Mouse (Mus musculus) lung, embryonic 16.5 days (tissue): ENCODE data around the gene Map1b. TPM values are rescaled to one million over a fixed set of nuclear protein-coding genes. Genes with fewer than 3 reads are reported as not detected.
A peak's percentile ranks its signal among the peaks of the same experiment; 100 is the strongest.

Experiments
- ATAC-seq: fragments of 200-750 bp; cut with Nextera tagmentation; 2 replicates; pipeline ENCODE4 v1.8.0; 2017; ENCODE audit warnings: low read depth, mild to moderate bottlenecking, moderate library complexity
- H3K27ac ChIP-seq: fragments of 300-500 bp; sonication (generic); 2 replicates; pipeline ENCODE4 v1.5.1; 2014; ENCODE audit warnings: mild to moderate bottlenecking, control low read depth, low read length
- H3K27me3 ChIP-seq: fragments of 300-500 bp; sonication (generic); 2 replicates; pipeline ENCODE4 v1.6.1; 2014; ENCODE audit warnings: low read depth, low read length, mixed read lengths; ENCODE audit not compliant: control insufficient read depth, insufficient read depth
- H3K36me3 ChIP-seq: fragments of 300-500 bp; sonication (generic); 2 replicates; pipeline ENCODE4 v1.6.1; 2014; ENCODE audit warnings: low read length; ENCODE audit not compliant: control insufficient read depth, insufficient read depth
- H3K4me1 ChIP-seq: fragments of 300-500 bp; sonication (generic); replicated peaks from 2 replicates; pipeline ENCODE4 v1.6.1; 2014; ENCODE audit warnings: low read length, mixed read lengths; ENCODE audit not compliant: control insufficient read depth, insufficient read depth
- H3K4me2 ChIP-seq: fragments of 300-500 bp; sonication (generic); 2 replicates; pipeline ENCODE4 v1.6.1; 2014; ENCODE audit warnings: low read depth, low read length, control low read depth
- H3K4me3 ChIP-seq: fragments of 300-500 bp; sonication (generic); 2 replicates; pipeline ENCODE4 v1.5.1; 2014; ENCODE audit warnings: mild to moderate bottlenecking, low read length, control low read depth
- H3K9ac ChIP-seq: fragments of 300-500 bp; sonication (generic); 2 replicates; pipeline ENCODE4 v1.6.1; 2014; ENCODE audit warnings: low read length, control low read depth
- H3K9me3 ChIP-seq: fragments of 300-500 bp; sonication (generic); 2 replicates; pipeline ENCODE4 v1.6.1; 2016; ENCODE audit warnings: low read length; ENCODE audit not compliant: control insufficient read depth
- WGBS: fragments of 180-500 bp; shearing (Covaris S2); extraction: QIAGEN DNeasy Blood & Tissue Kit; methylation state at CpG from one replicate; pipeline ENCODE4 v1.1.7; 2014; 5-methylcytosine and 5-hydroxymethylcytosine counted together
- polyA plus RNA-seq: library from polyadenylated mRNA; unstranded; fragments of >200 nt; fragmentation: Nextera tagmentation; extraction: Ambion mirVana; gene quantifications from 2 replicates; pipeline ENCODE4 v1.2.1, GENCODE M21; 2015

Map1b gene
- polyA plus RNA-seq, 1 experiment from 2014 or later: 67.1 TPM

GRCm38 (mm10) chr13:99485331-99485733, 31.0 kb downstream of the Map1b start:
- peaks cover 9% of the 10 kb centered on the region for H3K4me1 ChIP-seq
- no peak overlapping the region for H3K9ac ChIP-seq
- H3K27me3 ChIP-seq: no peaks in the 10 kb centered on the region
- 55% methylated on average over 7 of the region's 7 CpGs for WGBS
- no peaks in the 10 kb centered on the region for H3K36me3 ChIP-seq
- no peaks in the 10 kb centered on the region for H3K9me3 ChIP-seq
- ATAC-seq: no peak
- H3K27ac ChIP-seq: peak overlapping the region; percentile 9; the same call in 1 of the 2 replicates
- no peak overlapping the region for H3K4me3 ChIP-seq
- no peak overlapping the region for H3K4me2 ChIP-seq

GRCm38 (mm10) chr13:99484905-99485304, 31.4 kb downstream of the Map1b start:
- no peak overlapping the region for H3K4me3 ChIP-seq
- H3K4me1 ChIP-seq: peaks cover 9% of the 10 kb centered on the region
- peak overlapping the region; percentile 9; the same call in 1 of the 2 replicates for H3K27ac ChIP-seq
- H3K9me3 ChIP-seq: no peaks in the 10 kb centered on the region
- H3K36me3 ChIP-seq: no peaks in the 10 kb centered on the region
- ATAC-seq: no peak
- no peaks in the 10 kb centered on the region for H3K27me3 ChIP-seq
- H3K4me2 ChIP-seq: no peak overlapping the region
- no peak overlapping the region for H3K9ac ChIP-seq
- 57% methylated on average over 10 of the region's 10 CpGs for WGBS

GRCm38 (mm10) chr13:99483433-99483832, 32.9 kb downstream of the Map1b start:
- H3K36me3 ChIP-seq: no peaks in the 10 kb centered on the region
- H3K27me3 ChIP-seq: no peaks in the 10 kb centered on the region
- no peak overlapping the region for H3K4me2 ChIP-seq
- H3K27ac ChIP-seq: peak overlapping the region; percentile 58; the same call in 1 of the 2 replicates
- no peak overlapping the region for H3K9ac ChIP-seq
- no peak overlapping the region for H3K4me3 ChIP-seq
- no peaks in the 10 kb centered on the region for H3K9me3 ChIP-seq
- peaks cover 9% of the 10 kb centered on the region for H3K4me1 ChIP-seq
- ATAC-seq: peak; percentile 57

GRCm38 (mm10) chr13:99475488-99475887, 40.9 kb downstream of the Map1b start:
- H3K27ac ChIP-seq: peak overlapping the region; percentile 53
- H3K4me3 ChIP-seq: no peak overlapping the region

GRCm38 (mm10) chr13:99475033-99475432, 41.3 kb downstream of the Map1b start:
- no peak overlapping the region for H3K4me3 ChIP-seq
- WGBS: 19% methylated on average over 5 of the region's 5 CpGs
- H3K27me3 ChIP-seq: no peaks in the 10 kb centered on the region
- no peak for ATAC-seq
- peaks cover 14% of the 10 kb centered on the region for H3K4me1 ChIP-seq
- H3K9me3 ChIP-seq: no peaks in the 10 kb centered on the region
- no peak overlapping the region for H3K9ac ChIP-seq
- H3K36me3 ChIP-seq: no peaks in the 10 kb centered on the region
- no peak overlapping the region for H3K27ac ChIP-seq
- H3K4me2 ChIP-seq: no peak overlapping the region

More at GRCm38 (mm10) chr13:99475488-99475887, 40.9 kb downstream of the Map1b start:
- H3K27me3 ChIP-seq: no peaks in the 10 kb centered on the region
- H3K36me3 ChIP-seq: no peaks in the 10 kb centered on the region
- H3K4me1 ChIP-seq: peaks cover 14% of the 10 kb centered on the region
- ATAC-seq: peak; percentile 65; the same call in 1 of the 2 replicates
- no peaks in the 10 kb centered on the region for H3K9me3 ChIP-seq
- 11% methylated on average over 6 of the region's 6 CpGs for WGBS
- no peak overlapping the region; the same call in 1 of the 2 replicates for H3K4me2 ChIP-seq
- peak overlapping the region; percentile 21; the same call in 1 of the 2 replicates for H3K9ac ChIP-seq

- WGBS: 69% methylated on average over 7 of the region's 7 CpGs
Measured at GRCm38 (mm10) chr13:99474108-99474507, 42.2 kb downstream of the Map1b start.

GRCm38 (mm10) chr13:99472028-99472427, 44.3 kb downstream of the Map1b start:
- Histone ChIP-seq H3K9me3 (no peaks in the 10 kb centered on the region), H3K4me3 (no peak overlapping the region), H3K36me3 (no peaks in the 10 kb centered on the region), H3K9ac (no peak overlapping the region), H3K4me2 (no peak overlapping the region), H3K4me1 (peaks cover 14% of the 10 kb centered on the region), H3K27ac (no peak overlapping the region), H3K27me3 (no peaks in the 10 kb centered on the region)
- ATAC-seq: no peak
- WGBS: 82% methylated on average over 9 of the region's 9 CpGs

More at GRCm38 (mm10) chr13:99474108-99474507, 42.2 kb downstream of the Map1b start:
- H3K4me2 ChIP-seq: no peak overlapping the region
- H3K27me3 ChIP-seq: no peaks in the 10 kb centered on the region
- H3K9me3 ChIP-seq: no peaks in the 10 kb centered on the region
- no peak overlapping the region for H3K4me3 ChIP-seq
- H3K4me1 ChIP-seq: peaks cover 14% of the 10 kb centered on the region
- ATAC-seq: peak; percentile 47
- no peak overlapping the region for H3K27ac ChIP-seq
- H3K36me3 ChIP-seq: no peaks in the 10 kb centered on the region
- no peak overlapping the region for H3K9ac ChIP-seq

- H3K36me3 ChIP-seq: no peaks in the 10 kb centered on the region
- no peak overlapping the region for H3K4me3 ChIP-seq
- WGBS: 89% methylated on average over 7 of the region's 7 CpGs
- peaks cover 5% of the 10 kb centered on the region for H3K4me1 ChIP-seq
- H3K27me3 ChIP-seq: no peaks in the 10 kb centered on the region
- no peak overlapping the region for H3K4me2 ChIP-seq
- no peak for ATAC-seq
- no peaks in the 10 kb centered on the region for H3K9me3 ChIP-seq
- H3K27ac ChIP-seq: no peak overlapping the region
- H3K9ac ChIP-seq: no peak overlapping the region
Measured at GRCm38 (mm10) chr13:99470084-99470483, 46.3 kb downstream of the Map1b start.

GRCm38 (mm10) chr13:99468267-99468666, 48.1 kb downstream of the Map1b start:
- no peak for ATAC-seq
- no peaks in the 10 kb centered on the region for H3K36me3 ChIP-seq
- H3K4me3 ChIP-seq: no peak overlapping the region
- no peak overlapping the region for H3K4me2 ChIP-seq
- 82% methylated on average over 2 of the region's 2 CpGs for WGBS
- no peak overlapping the region for H3K27ac ChIP-seq
- H3K9me3 ChIP-seq: no peaks in the 10 kb centered on the region
- peaks cover 2% of the 10 kb centered on the region for H3K4me1 ChIP-seq
- no peaks in the 10 kb centered on the region for H3K27me3 ChIP-seq
- no peak overlapping the region for H3K9ac ChIP-seq
